Mouse (Mus musculus) E14TG2a.4 (cell line): ENCODE results near the gene Gm3448.

Experiments used
- H3K27me3 ChIP-seq: 2 replicates; pipeline ENCODE4 v1.6.1; 2014; ENCODE audit warnings: low read length, control low read depth; ENCODE audit not compliant: insufficient read depth
- H3K36me3 ChIP-seq: 2 replicates; pipeline ENCODE4 v1.6.1; 2014; ENCODE audit warnings: low read length, control low read depth; ENCODE audit not compliant: insufficient read depth
- H3K4me1 ChIP-seq: replicated peaks from 2 replicates; pipeline ENCODE4 v1.6.1; 2014; ENCODE audit warnings: low read depth, low read length, control low read depth
- H3K4me3 ChIP-seq: replicated peaks from 2 replicates; pipeline ENCODE4 v1.5.1; 2014; ENCODE audit warnings: mild to moderate bottlenecking, low read length
- H3K9me3 ChIP-seq: 2 replicates; pipeline ENCODE4 v1.6.1; 2014; ENCODE audit warnings: low read length, control low read depth
- CTCF ChIP-seq: conservative IDR thresholded peaks from 2 replicates; pipeline ENCODE4 v1.5.1; 2014; ENCODE audit warnings: low read length
- NANOG ChIP-seq: IDR thresholded peaks from 2 replicates; pipeline ENCODE4 v1.6.1; 2014; ENCODE audit warnings: borderline replicate concordance, low read length, mixed read lengths
- POU5F1 ChIP-seq: IDR thresholded peaks from 2 replicates; pipeline ENCODE4 v1.6.1; 2014; ENCODE audit warnings: low read length, borderline replicate concordance

Gene Gm3448

DNA sequence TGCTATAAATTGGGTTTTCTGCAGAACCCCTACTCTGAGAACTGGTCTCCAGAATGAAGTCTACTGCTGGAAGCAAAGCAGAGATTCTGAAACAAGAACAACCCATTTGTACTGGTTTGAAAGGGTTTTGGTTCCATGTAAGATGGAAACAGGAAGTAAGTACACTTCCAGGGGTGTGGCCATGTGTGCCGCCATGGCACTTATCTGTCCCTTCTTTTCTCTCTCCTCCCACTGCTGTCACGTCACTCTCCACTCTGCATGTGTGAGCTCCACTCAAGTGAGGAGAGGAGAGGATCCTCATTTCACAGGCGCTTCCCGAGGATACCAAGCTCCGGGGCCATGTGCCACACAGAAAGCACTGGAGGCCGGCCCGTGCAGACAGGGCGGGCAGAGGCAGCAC, 87.9 kb downstream of the Gm3448 start:
- no peaks in the 10 kb centered on the region for H3K27me3 ChIP-seq
- H3K9me3 ChIP-seq = no peaks in the 10 kb centered on the region
- peaks cover 82% of the 10 kb centered on the region for H3K36me3 ChIP-seq
- TF ChIP-seq NANOG (no peak), POU5F1 (no peak), CTCF (no peak)
- H3K4me1 ChIP-seq = peaks cover 14% of the 10 kb centered on the region
- H3K4me3 ChIP-seq = no peak overlapping the region

DNA sequence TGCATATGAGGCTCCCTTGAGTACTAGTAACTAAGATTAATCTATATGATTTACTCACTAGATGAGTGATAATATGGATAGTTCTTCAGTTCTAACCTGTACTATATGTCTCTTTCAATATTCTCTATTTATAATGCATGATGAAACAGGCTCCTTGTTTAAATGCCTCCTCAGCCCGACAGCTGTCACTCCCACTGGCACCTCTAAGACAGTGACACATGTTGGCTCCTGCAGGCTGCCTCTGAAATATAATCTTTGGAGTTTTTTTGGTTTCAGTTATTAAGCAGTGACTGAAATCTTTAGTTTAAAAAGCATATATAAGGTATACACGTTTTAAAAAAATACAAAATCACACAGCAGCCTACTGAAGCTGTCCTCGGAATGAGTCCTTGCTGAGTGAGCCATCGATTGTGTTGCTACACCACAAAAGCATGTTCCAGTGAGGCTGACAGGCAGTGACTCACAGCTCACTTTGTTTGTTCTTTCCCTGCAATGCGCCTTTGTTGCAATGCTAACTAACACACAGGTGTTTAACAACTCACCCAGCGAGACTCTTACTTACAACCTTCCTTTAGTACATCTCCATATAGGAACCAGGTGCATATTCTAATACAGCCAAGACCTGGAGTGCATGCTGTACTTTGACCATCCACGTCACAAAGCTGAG, 92.0 kb downstream of the Gm3448 start:
- Histone ChIP-seq H3K36me3 (peaks cover 90% of the 10 kb centered on the region), H3K4me3 (no peak overlapping the region), H3K4me1 (peaks cover 33% of the 10 kb centered on the region), H3K9me3 (no peaks in the 10 kb centered on the region), H3K27me3 (no peaks in the 10 kb centered on the region)
- TF ChIP-seq NANOG (no peak), POU5F1 (no peak), CTCF (no peak)
